Mouse (Mus musculus) retina, embryonic 14.5 days (tissue): Measurements from ENCODE around the gene Opcml.

Experiments used
- DNase-seq: peaks from one replicate; pipeline ENCODE4 v3.0.0-alpha.2; 2015; ENCODE audit warnings: low spot score

The Opcml gene

GRCm38 (mm10) chr9:28160953-28161352, 370.4 kb downstream of the Opcml start:
- DNase-seq = no peak

GRCm38 (mm10) chr9:28163946-28164345, 373.4 kb downstream of the Opcml start:
- no peak for DNase-seq

DNA sequence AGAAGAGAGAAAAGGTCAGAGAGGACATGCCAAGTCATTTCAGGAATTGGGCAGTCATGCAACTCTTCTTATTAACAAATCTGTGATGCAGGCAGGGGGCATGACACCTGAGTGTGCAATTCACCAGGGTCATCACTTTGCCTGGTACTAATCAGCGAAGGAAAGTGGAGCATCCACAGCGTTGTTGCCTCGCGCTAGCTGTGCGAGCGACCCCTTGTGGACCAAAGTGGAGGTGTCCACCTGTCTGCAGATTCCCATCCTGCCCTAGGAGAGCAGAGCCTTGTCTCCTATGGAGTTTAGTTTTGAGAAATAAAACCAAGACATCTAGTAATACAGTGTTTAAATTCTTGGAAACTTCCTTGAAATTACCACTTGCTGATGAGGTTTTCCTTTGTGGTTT, 381.3 kb downstream of the Opcml start:
- DNase-seq = peak; percentile 76

DNA sequence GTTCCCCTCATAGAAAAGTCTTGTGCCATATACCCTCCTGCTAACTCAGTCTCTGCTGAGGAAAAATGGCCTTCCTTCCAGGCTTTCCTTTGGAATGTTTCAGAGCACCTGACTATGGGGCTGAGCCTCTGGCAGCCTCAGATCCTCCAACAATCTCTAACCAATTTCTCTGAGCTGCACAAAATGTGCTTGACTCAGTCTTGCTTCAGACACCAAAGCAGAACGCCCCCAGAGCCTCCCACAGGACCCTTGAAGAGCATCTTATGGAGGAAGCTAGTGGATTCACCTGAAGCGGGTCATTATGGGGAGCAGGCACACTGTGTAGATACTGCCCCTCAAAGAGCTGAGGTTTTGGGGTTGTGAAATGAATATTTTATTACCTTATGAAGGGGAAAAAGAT, 386.5 kb downstream of the Opcml start:
- no peak for DNase-seq

DNA sequence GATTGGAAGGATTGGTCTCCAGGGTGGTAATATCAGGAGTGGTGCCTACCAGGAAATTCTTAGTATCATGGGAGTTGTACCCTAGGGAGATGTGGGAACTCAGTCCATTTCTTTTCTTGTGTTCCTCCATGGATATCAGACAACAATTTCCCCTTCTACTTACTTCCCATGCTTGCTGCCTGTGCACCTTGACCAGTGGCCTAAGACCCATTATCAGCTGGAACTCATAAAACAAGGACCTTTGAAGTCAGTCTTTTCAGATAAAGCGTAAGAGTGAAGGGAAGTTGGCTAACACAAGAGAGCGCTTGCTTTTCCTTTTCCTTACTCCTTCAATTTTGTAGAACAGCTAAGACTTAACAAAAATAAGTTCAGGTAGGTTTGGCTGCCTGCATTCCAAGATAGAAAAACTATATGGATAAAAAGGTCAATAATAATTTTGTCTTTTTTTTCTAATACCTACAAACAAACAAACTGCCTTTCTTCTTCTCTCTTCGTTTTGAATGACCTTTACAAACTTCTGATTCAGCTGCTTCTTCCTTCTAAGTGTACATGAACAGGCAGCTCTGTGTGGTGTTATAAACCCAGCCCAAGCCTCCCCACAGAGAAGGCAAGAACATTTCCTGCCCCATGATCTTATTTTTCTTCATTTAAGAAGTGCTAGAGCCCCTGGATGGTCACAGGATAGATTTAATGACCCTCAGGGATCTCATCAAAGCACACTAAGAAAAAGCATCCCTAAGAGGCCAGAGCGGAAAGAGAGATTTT, 387.7 kb downstream of the Opcml start:
- no peak for DNase-seq

DNA sequence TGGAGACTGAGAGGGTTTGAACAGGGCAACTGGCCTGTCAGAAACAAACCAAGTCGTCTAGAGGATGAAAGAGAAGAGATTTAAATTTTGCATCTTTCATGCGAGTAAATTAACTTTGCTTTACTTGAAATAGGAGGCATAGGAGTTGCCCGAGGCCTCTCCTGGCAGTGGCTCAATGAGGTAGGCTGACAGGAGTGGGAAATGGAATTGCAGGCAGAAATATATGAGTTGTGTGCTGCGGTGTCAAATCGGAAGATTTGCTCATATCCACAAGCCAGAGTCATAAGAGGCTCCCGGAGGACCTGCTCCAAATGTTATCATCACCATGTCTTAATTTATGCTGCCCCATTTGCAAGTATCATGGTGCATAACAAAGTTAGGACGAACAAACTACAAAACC, 391.3 kb downstream of the Opcml start:
- DNase-seq = no peak

- DNase-seq = no peak
Measured at GRCm38 (mm10) chr9:28190226-28190625, 399.7 kb downstream of the Opcml start.

GRCm38 (mm10) chr9:28190751-28191150, 400.2 kb downstream of the Opcml start:
- no peak for DNase-seq

GRCm38 (mm10) chr9:28196550-28196949, 406.0 kb downstream of the Opcml start:
- no peak for DNase-seq

DNA sequence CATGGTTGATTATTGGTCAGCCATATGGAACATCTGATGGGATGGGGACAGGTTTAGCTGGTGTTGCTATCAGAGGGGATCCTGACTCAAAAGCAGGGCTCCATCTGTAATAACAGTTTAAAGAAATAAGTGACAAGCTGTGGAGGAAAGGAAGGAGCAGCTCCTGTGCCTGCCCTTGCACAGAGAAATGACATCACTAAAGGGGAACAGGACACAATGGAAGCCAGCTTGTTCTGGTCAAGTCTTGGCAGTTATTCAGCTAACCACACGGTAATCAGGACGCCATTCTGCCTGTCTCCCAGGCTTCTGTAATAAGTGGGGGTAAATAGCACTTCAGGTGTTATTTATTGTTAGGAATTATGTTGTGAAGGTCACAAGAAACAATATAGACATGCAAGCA, 406.5 kb downstream of the Opcml start:
- no peak for DNase-seq

DNA sequence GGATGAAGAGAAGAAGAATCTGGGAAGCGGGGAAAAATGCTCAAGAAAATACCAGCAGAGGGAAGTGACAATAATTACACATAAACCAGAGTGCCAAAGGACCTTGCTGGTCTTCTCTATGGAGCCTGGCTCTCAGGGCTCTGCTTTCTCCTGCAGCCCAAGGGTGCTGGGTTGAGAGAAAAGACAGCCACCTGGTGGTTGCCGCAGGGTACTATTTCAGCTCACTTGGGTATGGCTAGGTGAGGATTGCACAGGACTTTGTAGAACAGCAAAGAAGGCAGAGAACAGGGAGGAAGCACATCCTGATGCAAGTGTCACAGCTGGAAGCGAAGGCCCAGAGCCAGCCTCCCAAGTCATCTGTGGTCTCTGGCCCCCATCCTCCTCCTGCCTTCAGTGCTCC, 407.1 kb downstream of the Opcml start:
- DNase-seq = peak; percentile 70

GRCm38 (mm10) chr9:28198106-28198694, 407.6 kb downstream of the Opcml start:
- DNase-seq = no peak

- DNase-seq = no peak
Measured at GRCm38 (mm10) chr9:28207441-28207840, 416.9 kb downstream of the Opcml start.

DNA sequence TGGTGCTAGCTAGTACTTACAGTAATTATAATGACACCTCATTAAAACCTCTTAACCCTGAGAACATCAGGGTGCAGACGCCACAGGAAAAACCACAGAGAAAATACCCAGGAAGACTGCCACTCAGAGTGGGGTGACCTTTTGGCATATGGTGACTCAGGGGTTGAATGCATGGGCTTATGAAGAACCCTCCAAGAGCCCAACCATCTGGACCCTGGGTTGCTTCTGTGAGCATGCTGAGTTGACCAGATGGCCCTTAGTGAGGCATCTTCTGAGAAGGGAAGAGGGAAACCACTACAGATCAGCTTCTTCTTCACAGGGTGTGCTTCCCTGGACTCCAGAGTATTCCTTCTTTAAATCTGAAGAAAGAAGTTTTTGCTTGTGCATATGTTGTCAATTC, 418.1 kb downstream of the Opcml start:
- DNase-seq = peak; percentile 6

DNA sequence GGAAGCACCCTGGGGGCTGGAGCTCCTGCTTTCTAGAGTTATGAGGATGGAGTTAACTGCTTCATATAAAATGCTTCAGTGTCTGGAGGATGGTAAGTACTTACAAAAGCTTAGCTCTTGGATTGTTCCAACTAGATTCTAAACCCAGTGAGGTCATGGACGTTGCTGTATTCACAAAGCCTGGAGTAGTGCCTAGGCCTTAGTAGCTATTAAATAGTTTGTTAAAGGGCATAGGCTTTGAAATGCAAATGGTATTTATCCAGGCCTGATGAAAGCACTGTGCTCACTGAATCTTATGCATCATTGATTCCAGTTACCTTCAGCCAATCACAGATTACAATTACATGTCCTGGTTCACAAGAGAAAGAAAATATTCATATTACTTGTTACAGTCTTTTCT, 421.3 kb downstream of the Opcml start:
- no peak for DNase-seq

GRCm38 (mm10) chr9:28213893-28214292, 423.3 kb downstream of the Opcml start:
- DNase-seq = no peak

GRCm38 (mm10) chr9:28218026-28218646, 427.6 kb downstream of the Opcml start:
- DNase-seq = no peak

DNA sequence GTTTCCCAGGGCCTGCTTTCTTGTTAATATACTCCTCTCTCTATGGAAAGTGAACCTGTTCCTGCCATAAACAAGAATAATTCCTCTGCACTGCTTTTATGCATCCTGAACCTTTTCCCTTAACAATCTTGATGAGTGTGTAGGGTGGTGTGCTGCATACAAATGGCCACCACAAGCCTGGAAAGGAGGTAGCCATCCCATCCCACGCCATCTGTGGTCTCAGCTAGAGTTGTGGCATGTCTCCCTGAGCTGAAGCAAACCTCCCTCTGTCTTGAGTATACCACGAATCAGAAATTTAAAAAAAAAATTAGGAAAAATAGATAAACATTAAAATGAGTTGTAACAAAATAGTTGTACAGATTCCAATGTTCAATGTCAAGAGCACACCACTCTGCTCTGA, 432.2 kb downstream of the Opcml start:
- no peak for DNase-seq

- no peak for DNase-seq
Measured at GRCm38 (mm10) chr9:28225824-28226569, 435.4 kb downstream of the Opcml start.

DNA sequence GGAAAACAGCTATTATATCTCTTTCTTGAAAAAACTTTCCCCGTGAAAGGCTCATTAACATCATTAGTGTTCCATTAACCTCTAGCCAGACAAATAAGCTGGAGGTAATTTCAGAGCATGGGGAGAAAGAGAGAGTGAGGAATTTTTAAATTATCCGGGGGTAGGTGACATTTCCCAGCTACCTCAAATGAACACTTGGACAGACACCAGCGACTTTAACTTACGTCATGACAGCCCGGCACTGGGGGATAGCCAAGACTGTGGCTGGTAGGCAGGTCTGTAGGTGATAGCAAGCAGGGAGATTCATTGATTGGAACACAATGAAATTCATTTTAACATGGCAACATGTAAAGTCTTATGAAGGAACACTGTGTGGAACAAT, 436.0 kb downstream of the Opcml start:
- no peak for DNase-seq

DNA sequence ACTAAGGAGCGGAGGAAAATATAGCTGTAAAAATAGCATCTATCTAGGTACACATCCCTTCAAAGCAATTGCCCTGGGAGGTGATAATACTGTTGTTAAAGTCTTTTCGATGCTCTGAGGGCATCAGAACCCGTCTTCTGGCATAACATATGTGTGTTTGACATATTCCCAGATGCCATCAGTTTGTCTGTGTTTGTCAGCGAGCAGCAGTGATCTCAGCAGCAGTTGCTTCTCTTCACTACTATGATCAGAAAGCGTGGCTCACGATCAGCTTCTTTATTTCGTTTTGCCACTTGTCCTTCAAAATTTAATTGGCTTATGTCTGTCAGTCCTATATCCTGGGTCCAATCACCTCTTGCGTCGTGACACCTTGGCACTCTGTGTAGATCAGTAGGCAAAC, 447.9 kb downstream of the Opcml start:
- no peak for DNase-seq

- DNase-seq = peak; percentile 77
Measured at GRCm38 (mm10) chr9:28247742-28248503, 457.3 kb downstream of the Opcml start.
